In the genomic region with DNA sequence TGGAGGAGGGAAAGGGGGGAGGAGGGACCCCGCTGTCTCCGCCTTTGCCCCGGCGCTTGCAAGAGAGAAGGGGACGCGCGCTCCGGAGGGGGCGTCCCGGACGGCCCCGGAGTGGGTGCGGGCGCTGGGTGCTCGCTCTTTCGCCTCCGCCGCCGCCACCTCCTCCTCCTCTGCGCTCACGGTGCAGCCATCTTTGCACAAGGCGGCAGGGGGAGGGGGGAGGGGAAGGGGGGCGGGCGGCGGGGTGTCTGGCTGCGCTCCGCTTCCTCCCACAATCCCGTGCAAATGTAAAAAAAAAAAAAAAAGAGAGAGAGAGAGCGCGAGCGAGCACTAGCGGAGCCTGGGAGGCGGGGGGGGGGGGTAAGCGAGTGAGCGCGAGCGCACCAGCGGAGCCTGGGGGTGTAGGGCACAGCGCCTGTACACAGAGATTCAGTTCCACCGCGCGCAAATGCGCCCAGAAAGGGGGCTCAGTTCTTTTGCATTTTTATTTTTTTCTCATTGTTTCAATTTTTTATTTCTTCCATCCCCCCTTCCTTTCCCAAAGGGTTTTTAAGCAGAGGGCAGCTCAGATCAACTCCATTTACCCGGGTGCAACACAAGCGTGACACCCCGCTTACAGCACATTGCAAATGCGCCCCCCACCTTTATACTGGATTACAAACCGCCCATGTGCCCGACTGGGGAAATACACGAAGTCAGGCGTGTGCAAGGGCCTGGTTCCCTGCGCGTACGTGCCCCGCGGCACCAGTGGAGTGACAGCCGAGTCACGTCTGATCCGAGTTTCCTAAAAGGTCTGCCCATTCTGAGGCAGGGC, we compare ENCODE assay signal across 8 mouse cellular contexts. TPM values are rescaled to one million over a fixed set of nuclear protein-coding genes. Genes with fewer than 3 reads are reported as not detected.
DNase-seq lines count a peak whose midpoint lies in the region; ATAC-seq lines count a peak whose summit lies in the region.

No protein-coding gene starts in this region.

- peak; percentile 31 for ATAC-seq in megakaryocyte-erythroid progenitor cell, adult 5-6 weeks (replicated peaks; ENCODE audit: low FRiP score, low TSS enrichment, poor library complexity, severe bottlenecking)

- peak; percentile 65 for DNase-seq in T-cell, adult 2 months (ENCODE audit: low spot score)
- peak; percentile 77 to 82 for DNase-seq in cerebellum, postnatal 14 days
- DNase-seq in gastrocnemius, adult 8-10 months (ENCODE audit: low spot score in 2 of 2), result peak; percentile 66 to 74
- DNase-seq in induced T-regulatory cell, adult 2 months (ENCODE audit: low read depth), result peak; percentile 90
- peak; percentile 69 to 73 for DNase-seq in left cerebral cortex, postnatal 25 days (ENCODE audit: low spot score in 2 of 2)
- DNase-seq in right cerebral cortex, postnatal 14 days, result peak; percentile 69
- peak; percentile 69 to 70 for DNase-seq in urinary bladder, postnatal 36 days (ENCODE audit: low spot score in 2 of 2)

- intact Hi-C loops in left cerebral cortex, postnatal 25 days (cut with DNase I), result loop anchor here (1.0 kb wide), 1 partner anchor 36 kb away; the partner anchor contains the start of gene Rras

RNA-seq across cellular contexts. Expression of gene Prr12, which starts 0.6 kb away (rescaled TPM):
- 10 to 100 TPM; 15.3 to 17.5 (median 15.9) TPM for total RNA-seq in gastrocnemius, adult 8-10 months (2022)
- total RNA-seq in left cerebral cortex, postnatal 25 days (2021), result 10 to 100 TPM; 59.1 to 65.5 TPM
- total RNA-seq in megakaryocyte-erythroid progenitor cell, adult 5-6 weeks (2014; fragmentation: Nextera tagmentation), result 26.6 and 28.7 TPM in 2 replicates
- total RNA-seq in megakaryocyte-erythroid progenitor cell, adult 5-6 weeks (2017), result 1.9 and 2.1 TPM in 2 replicates

RNA-seq across cellular contexts. Expression of gene Nosip, which starts 8.9 kb away (rescaled TPM):
- 10 to 100 TPM; 24.5 to 31.0 (median 28.2) TPM for total RNA-seq in gastrocnemius, adult 8-10 months (2022)
- 10 to 100 TPM; 48.5 to 53.0 TPM for total RNA-seq in left cerebral cortex, postnatal 25 days (2021)
- 27.8 and 55.1 TPM in 2 replicates for total RNA-seq in megakaryocyte-erythroid progenitor cell, adult 5-6 weeks (2014; fragmentation: Nextera tagmentation)
- 40.9 and 48.3 TPM in 2 replicates for total RNA-seq in megakaryocyte-erythroid progenitor cell, adult 5-6 weeks (2017)

RNA-seq across cellular contexts. Expression of gene Prrg2, which starts 9.2 kb away (rescaled TPM):
- total RNA-seq in gastrocnemius, adult 8-10 months (2022), result 10 to 100 TPM in 2 of 4 experiments, 1 to 10 TPM in 2; 7.2 to 13.3 (median 10.6) TPM
- 1 to 10 TPM; 7.3 to 7.6 TPM for total RNA-seq in left cerebral cortex, postnatal 25 days (2021)
- total RNA-seq in megakaryocyte-erythroid progenitor cell, adult 5-6 weeks (2014; fragmentation: Nextera tagmentation), result 4.3 and 4.7 TPM in 2 replicates
- 3.5 and 6.2 TPM in 2 replicates for total RNA-seq in megakaryocyte-erythroid progenitor cell, adult 5-6 weeks (2017)

RNA-seq across cellular contexts. Expression of gene Rras, which starts 35.6 kb away (rescaled TPM):
- total RNA-seq in gastrocnemius, adult 8-10 months (2022), result 10 to 100 TPM; 20.1 to 25.7 (median 21.3) TPM
- 10 to 100 TPM; 12.0 to 13.8 TPM for total RNA-seq in left cerebral cortex, postnatal 25 days (2021)
- total RNA-seq in megakaryocyte-erythroid progenitor cell, adult 5-6 weeks (2014; fragmentation: Nextera tagmentation), result 1.4 and 1.7 TPM in 2 replicates
- total RNA-seq in megakaryocyte-erythroid progenitor cell, adult 5-6 weeks (2017), result 1.3 and 1.6 TPM in 2 replicates

RNA-seq across cellular contexts. Expression of gene Scaf1, which starts 37.2 kb away (rescaled TPM):
- 10 to 100 TPM; 43.2 to 50.7 (median 48.4) TPM for total RNA-seq in gastrocnemius, adult 8-10 months (2022)
- 100 to 1,000 TPM; 161 to 163 TPM for total RNA-seq in left cerebral cortex, postnatal 25 days (2021)
- 33.0 and 46.3 TPM in 2 replicates for total RNA-seq in megakaryocyte-erythroid progenitor cell, adult 5-6 weeks (2014; fragmentation: Nextera tagmentation)
- 7.2 and 10.2 TPM in 2 replicates for total RNA-seq in megakaryocyte-erythroid progenitor cell, adult 5-6 weeks (2017)

Comparison
In these comparisons a context has a peak if more than half of its experiments do, and no peak if none do; other contexts are left out.
1. Peak in every context shown above with its lines: DNase-seq and ATAC-seq.